In the genomic region with DNA sequence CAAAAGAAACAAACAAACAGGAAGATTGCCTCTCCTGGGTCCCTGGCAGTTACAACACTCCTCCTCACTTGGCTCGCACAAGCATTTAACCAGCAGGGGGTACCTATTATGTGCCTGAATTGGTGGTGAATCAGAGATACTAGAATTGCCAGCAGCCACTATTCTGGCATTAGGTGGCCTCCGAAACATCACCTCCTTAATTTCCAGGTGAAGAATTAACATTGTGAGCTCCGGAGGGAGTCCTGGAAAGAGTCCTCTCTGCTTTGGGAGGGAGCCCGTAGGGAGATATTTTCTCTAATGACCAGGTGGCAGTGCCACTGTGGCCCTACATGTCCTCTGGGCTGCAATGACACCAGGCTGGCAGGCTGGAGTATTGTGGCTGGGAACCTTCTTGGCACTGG, we compare ENCODE assay signal across 24 mouse cellular contexts. TPM values are rescaled to one million over a fixed set of nuclear protein-coding genes. Genes with fewer than 3 reads are reported as not detected.
A peak's percentile ranks its signal among the peaks of the same experiment; 100 is the strongest.
DNase-seq lines count a peak whose midpoint lies in the region; ATAC-seq lines count a peak whose summit lies in the region.
"Had no signal": no experiment of that assay in that cellular context is flagged by ENCODE, and none has a peak within 500 bp of the region (broad histone marks: within the 10 kb centered on the region; RNA-seq: fewer than 3 reads in every experiment).

No protein-coding gene starts in this region.

- WGBS in heart, embryonic 12.5 days: 65% methylated on average over 4 of the region's 4 CpGs
- WGBS in forebrain, embryonic 12.5 days: 74% methylated on average over 4 of the region's 4 CpGs

- H3K9me3 ChIP-seq in heart, embryonic 12.5 days (replicated peaks): no peaks in the 10 kb centered on the region
- H3K9me3 ChIP-seq in forebrain, embryonic 12.5 days: no peaks in the 10 kb centered on the region
- H3K9me3 ChIP-seq: embryonic facial prominence, embryonic 12.5 days; kidney, embryonic 15.5 days; midbrain, embryonic 10.5 days; neural tube, embryonic 15.5 days had no signal

- ATAC-seq in heart, embryonic 12.5 days (ENCODE audit: insufficient number of reproducible peaks, low FRiP score): no peak
- ATAC-seq in forebrain, embryonic 12.5 days (ENCODE audit: low FRiP score): no peak
- ATAC-seq: hindbrain, postnatal 0 days; intestine, embryonic 16.5 days; liver, postnatal 0 days; lung, postnatal 0 days had no signal

- no peak overlapping the region for H3K4me3 ChIP-seq in heart, embryonic 12.5 days
- H3K4me3 ChIP-seq in forebrain, embryonic 12.5 days (replicated peaks): no peak overlapping the region
- H3K4me3 ChIP-seq: embryonic facial prominence, embryonic 12.5 days; heart, adult 2 months; kidney, embryonic 15.5 days; limb, embryonic 12.5 days; midbrain, embryonic 10.5 days; neural tube, embryonic 15.5 days had no signal

- 0 out of 2 replicates have a peak overlapping the region, but pooled peaks have one; percentile 31 for H3K4me2 ChIP-seq in heart, embryonic 12.5 days
- no peak overlapping the region for H3K4me2 ChIP-seq in forebrain, embryonic 12.5 days
- H3K4me2 ChIP-seq: embryonic facial prominence, embryonic 12.5 days; kidney, embryonic 15.5 days; limb, embryonic 12.5 days; liver, embryonic 11.5 days; neural tube, embryonic 15.5 days had no signal

- H3K27ac ChIP-seq in heart, embryonic 12.5 days (ENCODE audit: poor library complexity, severe bottlenecking): no peak overlapping the region
- no peak overlapping the region for H3K27ac ChIP-seq in forebrain, embryonic 12.5 days
- H3K27ac ChIP-seq: embryonic facial prominence, embryonic 12.5 days; heart, adult 2 months; hindbrain, postnatal 0 days; kidney, embryonic 15.5 days; limb, embryonic 12.5 days; midbrain, embryonic 10.5 days; neural tube, embryonic 15.5 days; stomach, postnatal 0 days had no signal

- H3K27me3 ChIP-seq in heart, embryonic 12.5 days (replicated peaks): peaks cover 45% of the 10 kb centered on the region
- peaks cover 26% of the 10 kb centered on the region for H3K27me3 ChIP-seq in forebrain, embryonic 12.5 days

- no peak overlapping the region for H3K9ac ChIP-seq in heart, embryonic 12.5 days
- H3K9ac ChIP-seq in forebrain, embryonic 12.5 days: no peak overlapping the region
- H3K9ac ChIP-seq: embryonic facial prominence, embryonic 12.5 days; kidney, embryonic 15.5 days; limb, embryonic 12.5 days; liver, postnatal 0 days; neural tube, embryonic 15.5 days had no signal

- peaks cover 14% of the 10 kb centered on the region for H3K4me1 ChIP-seq in heart, embryonic 12.5 days (replicated peaks)
- H3K4me1 ChIP-seq in forebrain, embryonic 12.5 days: peaks cover 14% of the 10 kb centered on the region
- H3K4me1 ChIP-seq: embryonic facial prominence, embryonic 12.5 days had no signal

- DNase-seq in heart, postnatal 4 days: no peak
- peak; percentile 62 for DNase-seq in ES-CJ7 (ENCODE audit: low read depth, low spot score)
- DNase-seq in cerebellum, adult 11-12 months: peak; percentile 83
- peak; percentile 41 to 66 for DNase-seq in cerebellum, postnatal 14 days
- DNase-seq in urinary bladder, postnatal 14 days (ENCODE audit: low spot score): no peak
- DNase-seq in lung, postnatal 36 days: no peak
- DNase-seq: gastrocnemius, postnatal 25 days; heart, adult 2 months; kidney, postnatal 4 days; liver, postnatal 0 days; thymus, adult 2 months; thymus, postnatal 4 days had no signal

- H3K36me3 ChIP-seq in heart, embryonic 12.5 days: no peaks in the 10 kb centered on the region
- H3K36me3 ChIP-seq in forebrain, embryonic 12.5 days (replicated peaks): no peaks in the 10 kb centered on the region
- H3K36me3 ChIP-seq: embryonic facial prominence, embryonic 12.5 days; kidney, embryonic 15.5 days; limb, embryonic 12.5 days; midbrain, embryonic 10.5 days; neural tube, embryonic 15.5 days had no signal

RNA-seq across cellular contexts. Expression of a gene that starts 27.3 kb away (rescaled TPM):
- 51.9 and 58.7 TPM in 2 replicates for polyA plus RNA-seq in heart, embryonic 12.5 days (2016; fragmentation: Nextera tagmentation; extraction: Ambion mirVana)
- 10 to 100 TPM; 37.0 to 42.3 TPM for total RNA-seq in heart, postnatal 4 days (2021)
- 44.2 and 46.6 TPM in 2 replicates for polyA plus RNA-seq in forebrain, embryonic 12.5 days (2016; fragmentation: Nextera tagmentation; extraction: Ambion mirVana)

RNA-seq across cellular contexts. Expression of a gene that starts 47.2 kb away (rescaled TPM):
- 0.73 and 0.95 TPM in 2 replicates for polyA plus RNA-seq in heart, embryonic 12.5 days (2016; fragmentation: Nextera tagmentation; extraction: Ambion mirVana)
- total RNA-seq in heart, postnatal 4 days (2021): under 1 TPM; 0.65 to 0.98 TPM
- polyA plus RNA-seq in forebrain, embryonic 12.5 days (2016; fragmentation: Nextera tagmentation; extraction: Ambion mirVana): 5.7 and 5.8 TPM in 2 replicates

Comparison
In these comparisons a context has a peak if more than half of its experiments do, and no peak if none do; other contexts are left out.
1. DNase-seq: peak in ES-CJ7 (single experiment), cerebellum, adult 11-12 months (single experiment) and cerebellum, postnatal 14 days (2 of 2); none in heart, postnatal 4 days (single experiment), urinary bladder, postnatal 14 days (single experiment) and lung, postnatal 36 days (single experiment).